Mouse (Mus musculus) heart, postnatal 0 days (tissue): ENCODE results near the gene Dpm3. TPM values are rescaled to one million over a fixed set of nuclear protein-coding genes. Genes with fewer than 3 reads are reported as not detected.

Experiments
- ATAC-seq: fragments of 200-750 bp; cut with Nextera tagmentation; 2 replicates; pipeline ENCODE4 v1.8.0; 2017; ENCODE audit warnings: low read depth, moderate number of reproducible peaks, moderate library complexity; ENCODE audit not compliant: insufficient read depth
- DNase-seq: peaks from one replicate; pipeline ENCODE4 v3.0.0-alpha.2; 2016; ENCODE audit warnings: low spot score
- H3K27ac ChIP-seq: fragments of 300-500 bp; sonication (generic); 2 replicates; pipeline ENCODE4 v1.5.1; 2014; ENCODE audit warnings: low read depth, mild to moderate bottlenecking
- H3K27me3 ChIP-seq: fragments of 300-500 bp; sonication (generic); 2 replicates; pipeline ENCODE4 v1.6.1; 2014; ENCODE audit warnings: low read length, mixed read lengths; ENCODE audit not compliant: control insufficient read depth, insufficient read depth
- H3K36me3 ChIP-seq: fragments of 300-500 bp; sonication (generic); replicated peaks from 2 replicates; pipeline ENCODE4 v1.6.1; 2014; ENCODE audit warnings: low read length, mixed read lengths; ENCODE audit not compliant: control insufficient read depth, insufficient read depth
- H3K4me1 ChIP-seq: fragments of 300-500 bp; sonication (generic); 2 replicates; pipeline ENCODE4 v1.6.1; 2014; ENCODE audit warnings: antibody characterized with exemption; ENCODE audit not compliant: control insufficient read depth, insufficient read depth
- H3K4me2 ChIP-seq: fragments of 300-500 bp; sonication (generic); 2 replicates; pipeline ENCODE4 v1.6.1; 2014; ENCODE audit warnings: low read depth, mild to moderate bottlenecking, low read length, moderate library complexity
- H3K4me3 ChIP-seq: fragments of 300-500 bp; sonication (generic); 2 replicates; pipeline ENCODE4 v1.5.1; 2014; ENCODE audit warnings: low read depth, low read length
- H3K9ac ChIP-seq: fragments of 300-500 bp; sonication (generic); replicated peaks from 2 replicates; pipeline ENCODE4 v1.6.1; 2014; ENCODE audit warnings: low read depth, low read length, mixed read lengths
- H3K9me3 ChIP-seq: fragments of 300-500 bp; sonication (generic); replicated peaks from 2 replicates; pipeline ENCODE4 v1.6.1; 2016; ENCODE audit warnings: low read length; ENCODE audit not compliant: control insufficient read depth
- CTCF ChIP-seq: IDR thresholded peaks from 2 replicates; pipeline ENCODE4 v1.5.1; 2016; ENCODE audit warnings: antibody characterized with exemption, control low read depth, low read depth
- EP300 ChIP-seq: IDR thresholded peaks from 2 replicates; pipeline ENCODE4 v1.6.1; 2016; ENCODE audit warnings: antibody characterized with exemption, low read depth
- WGBS: fragments of 180-500 bp; shearing (Covaris S2); extraction: QIAGEN DNeasy Blood & Tissue Kit; methylation state at CpG from one replicate; pipeline ENCODE4 v1.1.7; 2014; 5-methylcytosine and 5-hydroxymethylcytosine counted together
- polyA plus RNA-seq: library from polyadenylated mRNA; unstranded; fragments of >200 nt; fragmentation: Nextera tagmentation; extraction: Ambion mirVana; gene quantifications from 2 replicates; pipeline ENCODE4 v1.2.1, GENCODE M21; 2015
- total RNA-seq: library from RNA; depleted of rRNA; stranded (reverse); fragments of >200 nt; gene quantifications from 2 replicates; pipeline ENCODE4 v1.2.3, GENCODE M21; 2014; ENCODE audit warnings: low replicate concordance

Gene Dpm3
- total and polyA plus RNA-seq, 2 experiments from 2014 or later: 80.3 to 450 TPM

- H3K27me3 ChIP-seq: no peaks in the 10 kb centered on the region
- no peak overlapping the region for H3K4me2 ChIP-seq
- DNase-seq (no peak), ATAC-seq (no peak)
- H3K4me3 ChIP-seq: no peak overlapping the region
- TF ChIP-seq EP300: no peak
- no peak for TF ChIP-seq CTCF
- H3K4me1 ChIP-seq: peaks cover 6% of the 10 kb centered on the region; the same call in 1 of the 2 replicates
- H3K27ac ChIP-seq: no peak overlapping the region
- H3K9ac ChIP-seq: no peak overlapping the region
- no peaks in the 10 kb centered on the region for H3K36me3 ChIP-seq
- WGBS: 57% methylated on average over 6 of the region's 6 CpGs
- H3K9me3 ChIP-seq: no peaks in the 10 kb centered on the region
Observed at GRCm38 (mm10) chr3:89304440-89304839, 45.3 kb downstream of the Dpm3 start.

DNA sequence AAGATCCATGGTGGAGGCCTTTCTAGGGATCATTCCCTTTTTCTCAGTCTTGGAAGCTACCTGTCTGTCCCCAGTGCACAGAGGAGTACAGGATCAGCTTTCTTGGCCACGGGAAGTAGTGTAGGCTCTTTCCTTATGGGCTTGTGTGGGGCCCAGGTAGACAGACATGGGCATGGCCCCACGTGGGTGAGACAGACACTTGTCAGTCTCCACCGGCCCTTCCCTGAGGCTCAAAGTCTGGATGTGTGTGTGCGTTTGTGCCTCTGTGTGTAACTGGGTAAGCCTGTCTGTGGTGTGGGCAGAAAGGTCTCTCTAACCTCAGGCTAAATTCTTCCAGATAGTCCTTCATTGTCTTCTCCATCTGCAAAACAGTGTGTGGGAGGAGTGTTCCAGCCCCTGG is 45.9 kb downstream of the Dpm3 start:
- no peak overlapping the region for H3K4me3 ChIP-seq
- 68% methylated on average over 4 of the region's 4 CpGs for WGBS
- H3K9ac ChIP-seq: no peak overlapping the region
- no peaks in the 10 kb centered on the region for H3K27me3 ChIP-seq
- H3K9me3 ChIP-seq: no peaks in the 10 kb centered on the region
- H3K4me2 ChIP-seq: no peak overlapping the region
- H3K27ac ChIP-seq: no peak overlapping the region
- DNase-seq: no peak
- no peaks in the 10 kb centered on the region for H3K4me1 ChIP-seq
- no peaks in the 10 kb centered on the region for H3K36me3 ChIP-seq
- no peak for ATAC-seq
- no peak for TF ChIP-seq CTCF
- no peak for TF ChIP-seq EP300

DNA sequence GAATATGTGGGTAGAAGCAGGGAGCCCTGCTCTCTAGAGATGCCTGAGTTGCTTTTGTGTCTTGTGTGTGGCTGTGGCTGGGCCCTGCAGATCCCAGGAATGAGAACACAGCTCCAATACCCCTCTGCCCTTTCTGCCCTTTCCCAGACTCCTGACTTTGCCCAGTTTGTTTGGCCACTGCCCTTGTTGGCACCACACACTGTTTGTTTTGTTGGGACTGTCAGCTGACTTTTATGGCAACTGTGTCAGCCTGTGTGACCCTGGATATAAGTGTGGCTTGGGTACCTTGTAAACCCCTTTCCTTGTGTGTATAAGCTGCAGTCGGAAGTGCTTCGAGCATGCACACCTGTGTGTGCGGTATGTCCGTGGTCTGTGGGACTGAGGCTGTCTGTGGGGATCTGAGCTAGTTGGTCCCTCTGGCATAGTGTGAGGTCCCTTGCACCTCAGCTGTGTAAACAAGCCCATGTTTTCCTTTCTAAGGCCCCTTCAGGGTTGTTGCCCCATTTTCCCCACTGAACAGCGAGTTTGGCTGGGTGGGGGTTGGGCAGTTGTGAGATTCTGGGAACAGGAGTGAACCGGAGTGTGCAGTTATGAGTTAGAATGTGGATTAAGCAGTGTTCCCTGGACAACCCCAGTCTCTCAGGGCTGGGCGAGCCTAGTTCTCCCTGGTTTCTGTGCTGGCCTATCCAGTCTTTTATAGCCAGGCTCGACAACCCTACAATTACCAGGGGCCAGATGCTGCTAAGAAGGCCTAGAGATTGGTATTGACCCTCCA is 46.6 kb downstream of the Dpm3 start:
- Histone ChIP-seq H3K9ac (no peak overlapping the region), H3K36me3 (no peaks in the 10 kb centered on the region), H3K4me3 (no peak overlapping the region), H3K27ac (no peak overlapping the region), H3K9me3 (no peaks in the 10 kb centered on the region), H3K4me1 (no peaks in the 10 kb centered on the region), H3K4me2 (no peak overlapping the region), H3K27me3 (no peaks in the 10 kb centered on the region)
- ATAC-seq (no peak), DNase-seq (no peak)
- WGBS: 79% methylated on average over 8 of the region's 8 CpGs
- TF ChIP-seq CTCF (no peak), EP300 (no peak)

DNA sequence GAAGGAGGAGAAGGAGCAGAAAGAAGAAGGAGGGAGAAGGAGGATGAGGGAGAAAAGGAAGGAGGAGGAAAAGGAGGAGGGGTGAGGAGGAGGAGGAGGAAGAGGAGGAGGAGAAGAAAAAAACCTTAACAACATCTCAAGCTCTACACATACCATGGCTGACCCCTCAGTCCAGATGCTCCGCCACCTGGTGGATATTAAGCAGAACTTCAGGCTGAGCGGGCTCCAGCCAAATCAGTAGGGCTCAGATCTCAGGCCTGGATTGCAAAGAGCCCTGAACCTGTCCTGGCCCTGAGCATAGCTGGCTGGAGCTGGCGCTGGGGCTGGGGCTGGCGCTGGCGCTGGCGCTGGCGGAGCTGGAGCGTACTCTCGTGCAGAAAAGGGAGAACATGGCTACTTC is 48.9 kb downstream of the Dpm3 start:
- TF ChIP-seq CTCF (peak; percentile 93), EP300 (no peak)
- no peaks in the 10 kb centered on the region for H3K27me3 ChIP-seq
- ATAC-seq (peak; percentile 77), DNase-seq (peak; percentile 68)
- no peaks in the 10 kb centered on the region for H3K4me1 ChIP-seq
- no peaks in the 10 kb centered on the region for H3K36me3 ChIP-seq
- H3K4me2 ChIP-seq: no peak overlapping the region
- H3K9me3 ChIP-seq: no peaks in the 10 kb centered on the region
- H3K9ac ChIP-seq: no peak overlapping the region
- no peak overlapping the region for H3K4me3 ChIP-seq
- H3K27ac ChIP-seq: no peak overlapping the region
- WGBS: 2% methylated on average over 9 of the region's 9 CpGs

DNA sequence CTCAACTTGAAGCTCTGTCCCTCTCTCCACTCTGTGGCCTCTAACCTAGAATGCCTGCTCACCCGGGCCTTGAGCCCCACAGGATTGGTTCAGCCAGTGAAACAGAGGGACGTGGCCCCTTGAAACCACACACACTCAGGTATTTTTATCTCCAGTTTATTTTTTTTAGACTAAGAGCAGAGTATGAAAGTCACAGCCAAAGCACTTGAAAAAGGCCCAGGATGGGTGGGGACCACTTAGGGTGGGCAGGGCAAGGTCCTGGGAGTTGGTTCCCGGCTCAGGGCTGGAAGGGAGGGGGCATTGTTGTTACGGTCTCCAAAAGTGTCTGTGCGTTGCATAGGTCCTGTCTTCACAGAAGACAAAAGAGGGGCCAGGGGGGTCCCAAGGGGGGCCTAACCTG is 55.2 kb downstream of the Dpm3 start:
- H3K9ac ChIP-seq: no peak overlapping the region
- TF ChIP-seq CTCF (no peak), EP300 (no peak)
- no peak overlapping the region for H3K4me2 ChIP-seq
- DNase-seq (no peak), ATAC-seq (no peak)
- H3K4me1 ChIP-seq: peaks cover 23% of the 10 kb centered on the region; the same call in 1 of the 2 replicates
- peaks cover 33% of the 10 kb centered on the region for H3K27me3 ChIP-seq
- H3K9me3 ChIP-seq: no peaks in the 10 kb centered on the region
- WGBS: 53% methylated on average over 4 of the region's 5 CpGs
- no peaks in the 10 kb centered on the region for H3K36me3 ChIP-seq
- H3K27ac ChIP-seq: no peak overlapping the region
- no peak overlapping the region for H3K4me3 ChIP-seq

GRCm38 (mm10) chr3:89314791-89315190 is 55.6 kb downstream of the Dpm3 start:
- no peak for ATAC-seq
- Histone ChIP-seq H3K4me1 (peaks cover 27% of the 10 kb centered on the region; the same call in 1 of the 2 replicates), H3K27me3 (peaks cover 37% of the 10 kb centered on the region), H3K4me2 (peak overlapping the region; percentile 63), H3K27ac (no peak overlapping the region), H3K36me3 (no peaks in the 10 kb centered on the region), H3K4me3 (no peak overlapping the region), H3K9me3 (no peaks in the 10 kb centered on the region), H3K9ac (no peak overlapping the region)
- no peak for TF ChIP-seq CTCF
- no peak for TF ChIP-seq EP300
- no peak for DNase-seq
- 48% methylated on average over 2 of the region's 2 CpGs for WGBS
